Mouse (Mus musculus) bone marrow, adult 2 months (tissue): ENCODE measurements around the gene Arrb1.

ENCODE experiments used
- CTCF ChIP-seq: fragments of 200-500 bp; IDR thresholded peaks from 2 replicates; pipeline ENCODE4 v1.5.1; 2011; ENCODE audit warnings: low read length, control low read depth; ENCODE audit not compliant: control insufficient read depth, insufficient read depth
- POLR2A ChIP-seq: fragments of 200-500 bp; IDR thresholded peaks from 2 replicates; pipeline ENCODE4 v1.6.1; 2011; ENCODE audit warnings: low read depth, mild to moderate bottlenecking, control low read depth, low read length, borderline replicate concordance; ENCODE audit not compliant: control insufficient read depth

DNA sequence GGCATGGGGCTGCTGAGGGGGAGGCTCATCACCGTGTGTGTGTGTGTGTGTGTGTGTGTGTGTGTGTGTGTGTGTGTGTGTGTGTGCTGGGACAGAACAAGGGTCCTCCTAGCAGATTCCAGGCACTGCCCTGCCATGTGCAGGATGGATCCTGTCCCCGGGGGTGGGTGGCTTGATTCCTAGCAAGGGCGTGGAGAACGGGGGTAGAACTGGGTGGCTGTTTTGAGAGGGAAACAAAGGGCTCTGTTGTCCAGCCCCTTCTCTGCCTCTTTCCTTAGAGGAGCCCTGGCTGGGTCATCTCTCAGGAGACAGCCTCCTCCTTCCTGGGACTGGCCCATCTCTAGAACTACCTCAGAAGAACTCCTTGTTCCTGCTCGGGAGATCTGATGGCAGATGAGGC lies 5.9 kb downstream of the Arrb1 start:
- TF ChIP-seq CTCF (no peak), POLR2A (no peak)
